Mouse (Mus musculus): ENCODE measurements around the gene Zgrf1. TPM values are rescaled to one million over a fixed set of nuclear protein-coding genes. Genes with fewer than 3 reads are reported as not detected.

The Zgrf1 gene
- total RNA-seq, 2 experiments from 2014 or later, result 9.5 to 12.2 TPM

- no peak for ATAC-seq (ENCODE audit: poor library complexity, severe bottlenecking)
These were observed 81.7 kb downstream of the Zgrf1 start for GRCm38 (mm10) chr3:127634984-127635349.

DNA sequence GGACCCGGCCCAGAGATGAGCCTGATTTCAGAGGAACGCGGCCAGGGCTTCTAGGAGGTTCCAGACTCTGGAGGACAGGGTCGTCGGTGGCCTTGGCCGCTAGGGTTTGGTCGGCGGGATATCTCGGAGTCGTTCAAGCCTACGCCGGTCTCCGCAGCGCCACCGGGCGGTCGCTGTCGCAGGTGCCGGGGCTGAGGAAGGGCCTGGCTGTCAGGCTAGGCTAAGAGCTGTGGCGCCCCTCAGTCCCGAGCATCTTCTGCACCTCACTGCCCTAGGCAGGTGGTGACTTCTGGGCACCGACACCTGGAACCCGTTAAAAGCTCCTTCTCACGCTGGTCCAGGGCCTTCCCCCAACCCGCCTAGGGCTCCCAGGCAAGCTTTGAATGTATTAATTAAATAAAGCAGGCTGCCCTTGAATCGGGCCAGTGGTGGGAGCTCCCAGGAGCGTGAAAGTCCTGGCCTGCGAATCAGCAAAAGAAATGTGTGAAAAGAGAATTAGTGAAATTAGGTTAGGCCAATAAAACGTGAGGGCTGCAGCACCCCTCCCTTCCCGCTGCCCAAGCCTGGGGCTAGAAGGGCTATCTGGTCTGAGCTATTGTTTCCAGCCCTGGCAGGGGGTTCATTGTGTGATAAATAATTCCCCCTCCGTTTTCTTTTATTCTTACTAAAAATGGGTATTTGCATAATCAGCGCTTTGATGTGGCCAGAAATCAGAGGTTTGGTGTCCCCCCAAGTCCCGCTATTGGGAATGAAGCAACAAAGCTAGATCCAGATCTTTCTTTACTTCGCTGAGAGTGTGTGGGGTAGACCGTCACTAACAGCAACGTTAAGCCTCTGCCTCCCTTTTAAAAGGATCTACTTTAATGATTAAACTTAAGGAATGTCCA, 86.8 kb downstream of the Zgrf1 start:
- peak; percentile 89 for ATAC-seq (ENCODE audit: poor library complexity, severe bottlenecking)

DNA sequence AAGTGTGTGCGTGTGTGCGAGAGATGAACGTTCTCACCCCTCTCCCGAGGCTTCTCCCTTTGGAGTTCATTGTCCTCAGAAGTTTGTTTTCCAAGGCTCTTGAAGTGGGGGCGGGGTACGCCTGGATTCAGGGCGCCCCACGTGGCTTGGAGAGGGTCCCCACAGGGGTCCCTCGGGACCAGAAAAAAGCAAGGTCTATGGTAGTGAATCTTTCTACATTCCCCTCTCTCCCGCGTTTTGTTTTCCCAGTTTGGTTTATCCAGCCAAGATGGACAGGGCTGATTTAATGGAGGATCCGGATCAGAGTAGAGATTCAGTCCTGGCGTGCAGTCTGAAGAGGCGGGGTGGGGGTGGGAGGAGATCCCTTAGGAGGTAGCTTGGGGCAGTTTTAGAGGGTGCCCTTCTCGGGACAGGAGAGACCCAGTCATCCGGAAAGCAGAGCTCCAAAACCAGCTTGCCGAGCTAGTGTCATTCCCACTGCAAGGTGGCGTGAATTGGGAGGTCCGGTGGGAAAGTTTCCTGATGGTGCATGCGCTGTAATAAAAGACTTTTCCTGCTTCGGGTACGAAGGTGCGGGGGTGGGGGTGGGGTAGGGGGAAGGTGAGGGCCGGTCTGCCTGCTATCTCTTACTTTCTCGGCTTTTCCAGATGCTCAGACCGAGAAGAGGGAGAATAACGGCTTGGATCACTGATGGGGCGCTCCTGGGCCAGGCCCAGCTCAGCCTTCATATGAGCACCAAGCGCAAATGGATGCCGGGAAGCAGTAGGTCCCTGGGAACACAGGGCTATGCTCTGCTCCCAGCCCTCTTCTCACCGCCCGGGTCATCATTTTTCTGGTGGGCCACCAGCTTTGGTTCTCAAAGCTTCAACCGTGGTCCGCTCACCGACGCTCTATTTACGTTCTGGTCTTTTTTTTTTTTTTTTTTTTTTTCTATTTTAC, 87.7 kb downstream of the Zgrf1 start:
- ATAC-seq (ENCODE audit: poor library complexity, severe bottlenecking), result no peak

DNA sequence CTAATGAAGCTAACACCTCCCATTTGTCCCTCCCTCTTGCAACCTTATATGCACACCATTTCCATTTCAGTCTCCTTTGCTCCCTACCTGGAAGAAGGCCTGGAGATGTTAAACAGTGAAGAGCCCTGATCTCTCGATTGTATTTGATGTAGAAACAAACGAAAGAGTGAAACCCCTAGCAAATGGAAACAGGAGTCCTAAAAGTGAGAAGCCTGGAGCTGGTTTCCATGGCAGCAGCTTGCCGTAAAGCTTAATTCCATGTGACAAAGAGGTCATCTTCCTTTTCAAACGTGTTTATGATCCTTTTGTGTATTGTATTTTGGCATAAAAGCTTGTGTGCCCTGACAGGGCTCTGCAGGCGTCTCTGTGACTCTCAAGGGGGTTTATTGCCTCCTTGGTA, 88.9 kb downstream of the Zgrf1 start:
- ATAC-seq (ENCODE audit: poor library complexity, severe bottlenecking), result no peak

GRCm38 (mm10) chr3:127646156-127646825, 93.0 kb downstream of the Zgrf1 start:
- ATAC-seq (ENCODE audit: poor library complexity, severe bottlenecking), result no peak

GRCm38 (mm10) chr3:127651742-127652653, 98.7 kb downstream of the Zgrf1 start:
- no peak for ATAC-seq (ENCODE audit: poor library complexity, severe bottlenecking)

DNA sequence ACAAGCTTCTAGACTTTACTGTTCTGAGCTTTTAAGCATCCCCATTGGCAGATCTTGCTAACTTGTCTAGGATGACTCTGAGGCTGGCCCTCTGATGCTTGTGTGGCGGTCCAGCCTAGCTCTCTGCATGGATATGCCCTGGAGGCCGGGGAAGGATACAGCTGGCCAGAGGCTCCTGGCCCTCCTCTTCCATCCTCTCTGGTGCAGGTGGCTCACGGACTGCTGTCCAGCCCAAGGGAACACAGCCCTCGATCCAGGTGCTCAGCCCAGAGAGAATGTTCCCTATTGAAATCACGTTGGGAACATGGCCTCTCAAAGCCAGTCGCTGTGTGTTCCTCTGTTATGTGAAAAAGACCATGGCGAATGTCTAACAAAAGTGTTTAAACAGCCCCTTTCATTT, 107.4 kb downstream of the Zgrf1 start:
- no peak for ATAC-seq (ENCODE audit: poor library complexity, severe bottlenecking)

DNA sequence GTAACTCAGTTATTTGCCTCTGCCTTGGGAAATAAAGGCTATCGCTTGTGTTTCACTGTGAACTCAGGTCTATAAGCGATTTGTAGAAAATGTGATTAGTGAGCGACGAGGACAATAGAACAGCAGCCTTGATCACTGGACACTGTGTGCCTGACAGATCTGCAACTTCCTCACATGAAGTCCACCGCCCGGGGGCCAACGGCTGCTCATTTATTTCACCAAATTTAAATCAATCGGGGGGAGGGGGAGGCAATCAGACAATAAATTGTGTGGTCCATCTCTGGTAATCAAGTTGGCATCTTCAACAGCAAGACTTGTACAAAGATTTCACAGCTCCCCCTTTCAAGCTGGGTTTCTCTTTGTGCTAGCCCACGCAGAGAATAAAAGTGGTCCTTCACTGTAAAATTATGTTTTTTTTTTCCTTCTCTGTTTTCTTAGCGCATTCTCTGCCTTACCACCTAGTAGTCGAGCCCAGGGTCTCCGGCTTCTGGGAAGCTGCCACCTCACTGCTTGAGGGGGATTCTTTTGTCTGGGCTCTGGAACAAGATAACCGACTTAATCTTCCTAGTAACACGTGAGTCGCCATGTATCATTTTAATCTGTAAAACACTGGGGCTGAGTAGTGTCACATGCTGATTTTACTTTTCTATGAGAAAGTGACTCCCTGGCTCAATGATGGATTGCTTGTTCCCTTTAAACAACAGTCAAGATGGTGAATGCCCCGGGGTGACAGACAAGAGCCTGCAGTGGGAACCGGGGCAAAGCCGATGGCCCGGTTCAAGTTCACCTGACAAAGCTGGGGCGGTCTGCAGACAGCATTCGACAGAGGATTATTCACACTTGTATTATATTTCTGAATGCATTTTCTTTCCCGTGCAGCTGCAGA, 108.6 kb downstream of the Zgrf1 start:
- no peak for ATAC-seq (ENCODE audit: poor library complexity, severe bottlenecking)

Other genes with a start within 250 kb of the Zgrf1 start
- 0.27 TPM in 1 of 2 replicates, not detected in the other for gene Ank2, start 54.1 kb upstream of the Zgrf1 start, total RNA-seq (2015)
- 0.81 TPM in 1 of 2 replicates, not detected in the other for gene Ank2, start 54.1 kb upstream of the Zgrf1 start, total RNA-seq (2017)
- 50.3 and 61.8 TPM in 2 replicates for gene Larp7, start 140 bp upstream of the Zgrf1 start, total RNA-seq (2015)
- gene Larp7, start 140 bp upstream of the Zgrf1 start, total RNA-seq (2017), result 75.3 and 82.6 TPM in 2 replicates
- gene Neurog2, start 79.6 kb downstream of the Zgrf1 start, total RNA-seq (2015), result not detected in 2 replicates
- not detected in 2 replicates for gene Neurog2, start 79.6 kb downstream of the Zgrf1 start, total RNA-seq (2017)
- 15.5 and 17.8 TPM in 2 replicates for gene Alpk1, start 227.0 kb downstream of the Zgrf1 start, total RNA-seq (2015)
- 28.7 and 35.1 TPM in 2 replicates for gene Alpk1, start 227.0 kb downstream of the Zgrf1 start, total RNA-seq (2017)
- gene Tifa, start 236.3 kb downstream of the Zgrf1 start, total RNA-seq (2015), result 111 and 137 TPM in 2 replicates
- gene Tifa, start 236.3 kb downstream of the Zgrf1 start, total RNA-seq (2017), result 111 and 121 TPM in 2 replicates

Data from megakaryocyte, adult 5-6 weeks (primary cell).